Mouse (Mus musculus) embryonic fibroblast, embryonic 13.5 days (primary cell): ENCODE data around the gene Ogn.

Experiments
- CTCF ChIP-seq: IDR thresholded peaks from 2 replicates; pipeline ENCODE4 v1.5.1; 2011; ENCODE audit warnings: mild to moderate bottlenecking, control low read depth, low read length, moderate library complexity, borderline replicate concordance; ENCODE audit not compliant: insufficient read depth
- POLR2A ChIP-seq: IDR thresholded peaks from 2 replicates; pipeline ENCODE4 v1.6.1; 2011; ENCODE audit warnings: low read depth, mild to moderate bottlenecking, control low read depth, low read length, moderate library complexity

DNA sequence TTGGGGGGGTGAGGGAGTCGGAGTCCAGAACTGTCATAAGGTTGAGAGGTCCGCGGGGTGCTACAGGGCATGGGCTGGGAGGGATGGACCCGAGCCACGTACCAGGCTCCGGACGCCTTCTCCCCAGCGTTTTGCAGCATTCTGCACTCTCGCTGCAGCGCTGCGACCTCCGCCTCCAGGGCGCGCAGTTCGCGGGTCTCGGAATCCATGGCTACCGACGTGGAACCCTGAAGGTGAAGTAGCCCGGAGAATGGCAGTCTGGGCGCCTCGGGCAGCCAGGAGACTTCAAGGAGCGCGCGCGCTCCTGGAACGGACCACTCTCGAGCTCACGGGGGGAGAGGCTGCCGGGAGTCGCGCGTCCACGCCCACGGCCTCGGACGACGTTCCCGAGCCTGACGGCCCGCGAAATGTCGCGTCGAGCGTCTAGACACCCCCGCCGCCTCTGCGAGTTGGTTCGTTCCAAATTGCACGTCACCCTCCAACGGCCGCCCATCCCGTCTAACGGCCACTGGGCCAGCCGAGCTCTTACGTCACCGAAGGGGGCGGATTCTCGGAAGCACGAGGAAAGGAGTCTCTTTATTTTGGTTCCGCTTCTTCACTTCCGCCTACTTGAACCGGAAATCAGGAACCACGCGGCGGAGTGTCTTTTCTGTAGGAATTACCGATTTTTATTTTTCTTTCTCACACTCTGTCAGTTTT is 44.8 kb downstream of the Ogn start, which contains the start of the genes Cenpp and Nol8:
- TF ChIP-seq POLR2A (peak; percentile 47; the same call in 1 of the 2 replicates), CTCF (no peak)
